Mouse (Mus musculus): ENCODE measurements around the gene Cdkn2aip. TPM values are rescaled to one million over a fixed set of nuclear protein-coding genes. Genes with fewer than 3 reads are reported as not detected.

The Cdkn2aip gene
- total and polyA plus RNA-seq, 3 experiments, result 13.5 to 101 (median 14.1) TPM

DNA sequence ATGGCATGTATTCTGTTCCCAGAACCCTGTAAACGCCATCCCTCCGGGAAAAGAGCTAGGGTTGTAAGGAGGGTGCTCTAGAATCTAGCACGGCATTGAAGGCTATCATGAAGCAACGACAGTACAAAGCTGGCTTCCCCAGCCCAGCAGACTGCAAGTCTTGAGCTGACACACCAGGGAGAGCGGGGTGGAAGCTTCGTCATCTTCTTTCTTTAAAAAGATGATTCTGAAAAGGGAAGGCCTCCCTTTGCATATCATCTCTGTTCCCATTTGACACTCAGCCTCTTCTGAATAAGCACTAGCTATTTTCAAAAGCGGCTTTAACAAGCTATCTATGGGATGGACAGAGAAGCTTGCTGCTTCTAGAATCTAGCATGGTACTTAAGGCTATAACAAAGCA is 53.3 kb downstream of the Cdkn2aip start:
- TF ChIP-seq E2F4 (IDR thresholded peaks at IDR 0.05; ENCODE audit: borderline replicate concordance, low read depth, low read length) (no peak), ZC3H11A (IDR thresholded peaks at IDR 0.05; ENCODE audit: low read depth, low read length) (no peak), SMC3 (IDR thresholded peaks at IDR 0.05; ENCODE audit: low read depth, low read length) (no peak), USF2 (IDR thresholded peaks at IDR 0.05; ENCODE audit: borderline replicate concordance in 1 of 2, insufficient read depth in 1 of 2, low read depth in 1 of 2, low read length in 2 of 2) (no peak), RCOR1 (IDR thresholded peaks at IDR 0.05; ENCODE audit: low read depth, low read length) (no peak)
- Histone ChIP-seq H3K4me3 (ENCODE audit: control insufficient read depth in 1 of 2, insufficient read depth in 1 of 2, low read depth in 2 of 2, low read length in 2 of 2) (no peak overlapping the region), H3K36me3 (ENCODE audit: control insufficient read depth in 1 of 2, insufficient read depth in 2 of 2, low read length in 2 of 2) (no peaks in the 10 kb centered on the region), H3K4me1 (ENCODE audit: control insufficient read depth in 1 of 2, insufficient read depth in 2 of 2, low read length in 2 of 2) (no peaks in the 10 kb centered on the region), H3K27ac (ENCODE audit: control insufficient read depth, low read depth, low read length) (no peak overlapping the region), H3K27me3 (ENCODE audit: control insufficient read depth in 1 of 2, insufficient read depth in 2 of 2, low read length in 2 of 2) (no peaks in the 10 kb centered on the region), H3K79me2 (ENCODE audit: control insufficient read depth, insufficient read depth, low read length, poor library complexity) (no peaks in the 10 kb centered on the region), H3K9ac (ENCODE audit: control insufficient read depth, low read depth, low read length, poor library complexity, severe bottlenecking) (no peak overlapping the region), H3K9me3 (replicated peaks; ENCODE audit: insufficient read depth, low read length) (no peaks in the 10 kb centered on the region)
- DNase-seq (ENCODE audit: low read depth, low spot score), result no peak

DNA sequence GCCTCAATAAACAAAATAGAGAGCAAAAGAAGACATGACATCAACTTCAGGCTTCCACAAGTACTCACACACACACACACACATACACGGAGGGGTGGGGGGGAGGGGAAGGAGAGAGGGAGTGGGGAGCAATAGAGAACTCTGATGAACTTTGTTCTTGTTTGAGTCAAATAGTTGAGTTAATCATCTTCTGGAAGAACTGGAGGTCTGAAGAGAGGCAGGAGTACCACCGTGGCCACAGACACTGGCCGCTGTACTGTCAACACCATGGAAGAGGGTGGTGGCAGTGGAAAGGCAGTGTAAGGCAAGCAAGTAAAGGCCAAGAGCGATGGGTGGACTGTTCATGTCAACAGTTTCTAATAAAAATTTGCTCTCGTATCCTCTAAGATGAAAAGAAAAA is 54.3 kb downstream of the Cdkn2aip start:
- no peaks in the 10 kb centered on the region for H3K36me3 ChIP-seq (ENCODE audit: control insufficient read depth in 1 of 2, insufficient read depth in 2 of 2, low read length in 2 of 2)
- no peak for DNase-seq (ENCODE audit: low read depth, low spot score)

More for the DNA sequence above, 54.3 kb downstream of the Cdkn2aip start:
- H3K79me2 ChIP-seq (ENCODE audit: control insufficient read depth, insufficient read depth, low read length, poor library complexity), result no peaks in the 10 kb centered on the region
- no peak overlapping the region for H3K27ac ChIP-seq (ENCODE audit: control insufficient read depth, low read depth, low read length)
- H3K4me3 ChIP-seq (ENCODE audit: control insufficient read depth in 1 of 2, insufficient read depth in 1 of 2, low read depth in 2 of 2, low read length in 2 of 2), result no peak overlapping the region
- no peaks in the 10 kb centered on the region for H3K4me1 ChIP-seq (ENCODE audit: control insufficient read depth in 1 of 2, insufficient read depth in 2 of 2, low read length in 2 of 2)
- H3K27me3 ChIP-seq (ENCODE audit: control insufficient read depth in 1 of 2, insufficient read depth in 2 of 2, low read length in 2 of 2), result no peaks in the 10 kb centered on the region
- TF ChIP-seq MAFK (IDR thresholded peaks at IDR 0.05; ENCODE audit: borderline replicate concordance, low read depth, low read length), result no peak
- no peak for TF ChIP-seq SIN3A (IDR thresholded peaks at IDR 0.05; ENCODE audit: low read length)
- H3K9ac ChIP-seq (ENCODE audit: control insufficient read depth, low read depth, low read length, poor library complexity, severe bottlenecking), result no peak overlapping the region
- no peaks in the 10 kb centered on the region for H3K9me3 ChIP-seq (replicated peaks; ENCODE audit: insufficient read depth, low read length)

Other genes with a start within 250 kb of the Cdkn2aip start
- gene Trappc11, start 180.5 kb downstream of the Cdkn2aip start, total RNA-seq (2012; rRNA removed), result 22.8 and 22.9 TPM in 2 replicates
- 10 to 100 TPM in 1 of 2 experiments, not detected in 1; 30.1 TPM for gene Trappc11, start 180.5 kb downstream of the Cdkn2aip start, polyA plus RNA-seq (2012; ENCODE audit: insufficient read depth in 1 of 2, insufficient read length in 2 of 2, low read depth in 1 of 2, low replicate concordance in 2 of 2, missing spikeins in 1 of 2)
- gene Rwdd4a, start 180.3 kb downstream of the Cdkn2aip start, total RNA-seq (2012; rRNA removed), result 39.0 and 47.2 TPM in 2 replicates
- gene Rwdd4a, start 180.3 kb downstream of the Cdkn2aip start, polyA plus RNA-seq (2012; ENCODE audit: insufficient read depth in 1 of 2, insufficient read length in 2 of 2, low read depth in 1 of 2, low replicate concordance in 2 of 2, missing spikeins in 1 of 2), result 10 to 100 TPM in 1 of 2 experiments, not detected in 1; 64.0 TPM
- 17.9 and 18.6 TPM in 2 replicates for gene Ing2, start 38.4 kb downstream of the Cdkn2aip start, total RNA-seq (2012; rRNA removed)
- gene Ing2, start 38.4 kb downstream of the Cdkn2aip start, polyA plus RNA-seq (2012; ENCODE audit: insufficient read depth in 1 of 2, insufficient read length in 2 of 2, low read depth in 1 of 2, low replicate concordance in 2 of 2, missing spikeins in 1 of 2), result 100 to 1,000 TPM in 1 of 2 experiments, 10 to 100 TPM in 1; 61.7 to 363 TPM
- not detected in 2 replicates for gene Cldn24, start 108.2 kb upstream of the Cdkn2aip start, total RNA-seq (2012; rRNA removed)
- not detected for gene Cldn24, start 108.2 kb upstream of the Cdkn2aip start, polyA plus RNA-seq (2012; ENCODE audit: insufficient read depth in 1 of 2, insufficient read length in 2 of 2, low read depth in 1 of 2, low replicate concordance in 2 of 2, missing spikeins in 1 of 2)
- gene Cldn22, start 110.5 kb upstream of the Cdkn2aip start, total RNA-seq (2012; rRNA removed), result not detected in 2 replicates
- not detected for gene Cldn22, start 110.5 kb upstream of the Cdkn2aip start, polyA plus RNA-seq (2012; ENCODE audit: insufficient read depth in 1 of 2, insufficient read length in 2 of 2, low read depth in 1 of 2, low replicate concordance in 2 of 2, missing spikeins in 1 of 2)